Mouse (Mus musculus) CD4-positive, CD25-positive, alpha-beta regulatory T cell, adult 4 months (primary cell): ENCODE data around the gene A130010J15Rik. TPM values are rescaled to one million over a fixed set of nuclear protein-coding genes. Genes with fewer than 3 reads are reported as not detected.

Experiments
- ATAC-seq: one replicate; pipeline ENCODE4 v1.8.0; 2017
- polyA plus RNA-seq, 2 experiments: library from polyadenylated mRNA; unstranded; fragments of 100-300 nt; shearing (Covaris generic); gene quantifications; one replicate each; pipeline ENCODE4 v1.2.1; 2017

A130010J15Rik gene
- polyA plus RNA-seq, result 10 to 100 TPM; 15.7 to 16.1 TPM

- ATAC-seq, result no peak
These were observed at the start of gene A130010J15Rik for GRCm38 (mm10) chr1:193167746-193168145. A130010J15Rik (plus strand) TSS chr1:193168046.

- ATAC-seq, result no peak
These were observed 45.1 kb upstream of the A130010J15Rik start for GRCm38 (mm10) chr1:193122793-193123192.

- ATAC-seq, result no peak
These were observed 44.6 kb upstream of the A130010J15Rik start for GRCm38 (mm10) chr1:193123290-193123689.

GRCm38 (mm10) chr1:193125835-193126234, 42.0 kb upstream of the A130010J15Rik start:
- no peak for ATAC-seq

- no peak for ATAC-seq
These were observed 39.8 kb upstream of the A130010J15Rik start for GRCm38 (mm10) chr1:193128055-193128454.

- ATAC-seq, result no peak
These were observed 38.5 kb upstream of the A130010J15Rik start for GRCm38 (mm10) chr1:193129321-193129720.

- ATAC-seq, result peak; percentile 80
These were observed 37.9 kb upstream of the A130010J15Rik start, which contains the start of gene Diexf for GRCm38 (mm10) chr1:193129786-193130455. Diexf (minus strand) TSS chr1:193130272.

- peak; percentile 18 for ATAC-seq
These were observed 37.4 kb upstream of the A130010J15Rik start for GRCm38 (mm10) chr1:193130456-193130825.

- ATAC-seq, result peak; percentile 73
These were observed 37.0 kb upstream of the A130010J15Rik start for GRCm38 (mm10) chr1:193130839-193131238.

GRCm38 (mm10) chr1:193131311-193131948, 36.4 kb upstream of the A130010J15Rik start:
- ATAC-seq, result no peak

- ATAC-seq, result no peak
These were observed 35.5 kb upstream of the A130010J15Rik start for GRCm38 (mm10) chr1:193132385-193132784.

GRCm38 (mm10) chr1:193133726-193134125, 34.1 kb upstream of the A130010J15Rik start:
- no peak for ATAC-seq

- no peak for ATAC-seq
These were observed 29.8 kb upstream of the A130010J15Rik start for GRCm38 (mm10) chr1:193138087-193138486.

- peak; percentile 23 for ATAC-seq
These were observed 29.2 kb upstream of the A130010J15Rik start for GRCm38 (mm10) chr1:193138669-193139068.

- no peak for ATAC-seq
These were observed 26.7 kb upstream of the A130010J15Rik start for GRCm38 (mm10) chr1:193141118-193141517.

GRCm38 (mm10) chr1:193142517-193143062, 25.3 kb upstream of the A130010J15Rik start:
- ATAC-seq, result no peak

- ATAC-seq, result no peak
These were observed 23.3 kb upstream of the A130010J15Rik start for GRCm38 (mm10) chr1:193144516-193144915.

- ATAC-seq, result no peak
These were observed 22.7 kb upstream of the A130010J15Rik start for GRCm38 (mm10) chr1:193145101-193145500.

GRCm38 (mm10) chr1:193146416-193146815, 21.4 kb upstream of the A130010J15Rik start:
- peak; percentile 68 for ATAC-seq

- no peak for ATAC-seq
These were observed 18.6 kb upstream of the A130010J15Rik start for GRCm38 (mm10) chr1:193149231-193149630.

GRCm38 (mm10) chr1:193151134-193151533, 16.7 kb upstream of the A130010J15Rik start:
- ATAC-seq, result no peak

- ATAC-seq, result peak; percentile 97
These were observed 15.0 kb upstream of the A130010J15Rik start, which contains the start of gene Irf6 for GRCm38 (mm10) chr1:193152872-193153271. Irf6 (plus strand) TSS chr1:193153111.

GRCm38 (mm10) chr1:193153561-193153960, 14.3 kb upstream of the A130010J15Rik start:
- no peak for ATAC-seq
